Mouse (Mus musculus): ENCODE data around the gene Ptprn2. TPM values are rescaled to one million over a fixed set of nuclear protein-coding genes. Genes with fewer than 3 reads are reported as not detected.

Gene Ptprn2
- polyA plus RNA-seq, 1 experiment from 2014 or later = 22.1 TPM

DNA sequence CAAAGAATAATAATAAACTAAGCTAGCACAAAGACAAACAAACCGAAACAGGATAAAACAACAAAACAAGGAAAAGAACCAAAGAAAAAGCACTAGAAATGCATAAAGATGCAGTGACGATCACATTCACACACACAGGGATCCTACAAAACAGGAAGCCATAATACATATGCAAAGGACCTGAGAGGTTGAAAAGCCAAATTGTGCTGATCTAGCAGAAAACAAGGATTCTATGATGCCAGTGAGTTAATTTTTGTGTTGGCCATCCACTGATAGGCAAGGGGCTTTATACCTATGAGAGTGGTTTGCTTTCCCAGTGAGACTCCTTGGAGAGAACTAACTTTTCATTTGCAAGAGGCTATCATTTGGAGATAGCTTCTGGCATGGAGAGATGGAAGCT is 204.3 kb downstream of the Ptprn2 start:
- Histone ChIP-seq H3K27me3 (replicated peaks) (no peaks in the 10 kb centered on the region), H3K4me1 (no peaks in the 10 kb centered on the region), H3K4me2 (no peak overlapping the region), H3K9ac (no peak overlapping the region), H3K36me3 (replicated peaks) (no peaks in the 10 kb centered on the region), H3K27ac (no peak overlapping the region), H3K4me3 (no peak overlapping the region), H3K9me3 (no peaks in the 10 kb centered on the region)
- 85% methylated on average over 2 of the region's 2 CpGs for WGBS
- ATAC-seq (replicated peaks) = no peak

DNA sequence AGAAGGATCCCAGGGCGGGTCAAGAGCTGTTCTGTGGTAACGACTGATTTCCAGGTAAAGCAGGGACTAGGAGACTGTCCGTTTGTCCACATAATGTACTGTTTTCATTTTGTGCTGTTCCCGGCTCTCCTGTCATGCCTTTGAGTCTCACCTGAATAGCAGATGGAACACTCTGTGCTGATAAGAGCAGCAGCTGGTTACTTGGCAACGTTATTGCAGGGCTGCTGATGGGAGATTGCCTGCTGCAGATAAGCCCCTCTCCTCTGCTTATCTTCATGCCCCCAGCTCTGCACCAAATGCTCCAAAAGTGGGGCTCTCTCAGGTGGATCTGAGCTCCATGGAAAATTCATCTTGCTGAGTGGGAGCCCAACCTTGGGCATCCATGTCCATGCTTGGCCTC is 224.0 kb downstream of the Ptprn2 start:
- peak; percentile 43; the same call in 1 of the 2 replicates for ATAC-seq (replicated peaks)

DNA sequence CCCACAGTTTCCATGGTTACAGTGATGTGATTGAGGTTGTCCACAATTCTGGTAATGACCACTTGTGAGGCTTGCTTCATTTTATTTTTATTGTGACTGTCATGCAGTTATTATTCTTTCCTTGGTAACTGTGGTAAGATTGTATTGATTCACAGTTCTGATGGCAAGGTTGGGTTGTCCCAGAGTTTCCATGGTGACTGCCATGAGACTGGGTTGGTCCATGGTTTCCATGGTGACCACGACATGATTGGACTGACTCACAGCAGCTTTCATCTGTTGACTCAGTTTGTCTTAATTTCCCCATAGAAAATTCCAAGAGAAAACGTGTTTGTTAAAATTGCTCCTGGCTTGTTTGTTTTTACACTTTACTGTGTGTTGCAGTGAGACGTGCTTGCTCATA is 225.2 kb downstream of the Ptprn2 start:
- H3K9ac ChIP-seq = no peak overlapping the region
- 54% methylated on average over 3 of the region's 3 CpGs for WGBS
- no peaks in the 10 kb centered on the region for H3K9me3 ChIP-seq
- H3K27me3 ChIP-seq (replicated peaks) = no peaks in the 10 kb centered on the region
- peak; percentile 65; the same call in 1 of the 2 replicates for ATAC-seq (replicated peaks)
- H3K4me1 ChIP-seq = peaks cover 15% of the 10 kb centered on the region; the same call in 1 of the 2 replicates
- H3K27ac ChIP-seq = peak overlapping the region; percentile 55
- no peaks in the 10 kb centered on the region for H3K36me3 ChIP-seq (replicated peaks)
- H3K4me2 ChIP-seq = no peak overlapping the region
- H3K4me3 ChIP-seq = no peak overlapping the region

More for the DNA sequence above, 224.0 kb downstream of the Ptprn2 start:
- peaks cover 15% of the 10 kb centered on the region; the same call in 1 of the 2 replicates for H3K4me1 ChIP-seq
- peak overlapping the region; percentile 65 for H3K27ac ChIP-seq
- H3K27me3 ChIP-seq (replicated peaks) = no peaks in the 10 kb centered on the region
- no peak overlapping the region for H3K4me2 ChIP-seq
- 67% methylated on average over 5 of the region's 5 CpGs for WGBS
- H3K4me3 ChIP-seq = no peak overlapping the region
- H3K9ac ChIP-seq = no peak overlapping the region
- H3K36me3 ChIP-seq (replicated peaks) = no peaks in the 10 kb centered on the region
- no peaks in the 10 kb centered on the region for H3K9me3 ChIP-seq

DNA sequence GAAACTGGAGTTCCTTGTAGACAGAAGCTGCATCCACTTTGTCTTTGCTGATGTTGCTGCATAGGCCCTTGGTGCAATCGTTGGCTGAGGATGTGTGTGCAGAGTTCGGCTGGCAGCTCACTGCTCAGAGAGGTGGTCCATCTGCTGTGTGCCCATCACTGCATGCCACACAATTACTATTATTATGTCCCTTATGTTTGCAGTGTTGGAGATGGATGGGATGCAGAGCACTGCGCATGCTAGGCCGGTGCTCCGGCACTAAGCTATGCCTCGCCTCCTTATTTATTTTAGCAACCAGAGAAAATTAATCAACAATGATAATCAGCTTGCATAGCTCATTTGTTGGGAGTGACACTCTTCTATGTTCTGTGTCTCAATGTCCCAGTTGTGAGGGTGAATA is 225.6 kb downstream of the Ptprn2 start:
- Histone ChIP-seq H3K9ac (no peak overlapping the region), H3K36me3 (replicated peaks) (no peaks in the 10 kb centered on the region), H3K9me3 (no peaks in the 10 kb centered on the region), H3K27ac (peak overlapping the region; percentile 55), H3K4me1 (peaks cover 15% of the 10 kb centered on the region; the same call in 1 of the 2 replicates), H3K4me2 (no peak overlapping the region), H3K4me3 (no peak overlapping the region), H3K27me3 (replicated peaks) (no peaks in the 10 kb centered on the region)
- peak; percentile 28; the same call in 1 of the 2 replicates for ATAC-seq (replicated peaks)
- 85% methylated on average over 6 of the region's 6 CpGs for WGBS

DNA sequence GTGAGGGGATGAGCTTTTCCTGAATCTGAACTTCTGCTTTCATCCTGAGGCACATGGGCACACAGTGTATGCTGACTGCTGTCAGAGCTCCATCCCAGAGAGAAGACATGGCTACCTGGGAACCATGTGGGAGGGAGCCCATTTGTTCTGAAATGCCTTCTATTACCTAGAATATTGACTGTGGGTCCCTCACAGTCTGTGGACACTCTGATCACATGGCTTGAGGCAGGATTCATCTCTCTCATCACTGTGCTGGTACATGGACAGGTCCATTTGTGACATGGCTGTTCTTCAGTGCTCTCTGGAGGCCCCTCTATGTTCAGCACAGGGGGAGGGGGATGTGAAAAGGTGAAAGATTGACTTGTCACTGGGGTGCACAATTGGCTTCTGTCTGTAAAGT is 227.6 kb downstream of the Ptprn2 start:
- no peak overlapping the region for H3K4me2 ChIP-seq
- peaks cover 15% of the 10 kb centered on the region; the same call in 1 of the 2 replicates for H3K4me1 ChIP-seq
- H3K9ac ChIP-seq = no peak overlapping the region
- H3K27me3 ChIP-seq (replicated peaks) = no peaks in the 10 kb centered on the region
- no peaks in the 10 kb centered on the region for H3K9me3 ChIP-seq
- H3K4me3 ChIP-seq = no peak overlapping the region
- H3K27ac ChIP-seq = no peak overlapping the region
- H3K36me3 ChIP-seq (replicated peaks) = no peaks in the 10 kb centered on the region
- ATAC-seq (replicated peaks) = no peak

DNA sequence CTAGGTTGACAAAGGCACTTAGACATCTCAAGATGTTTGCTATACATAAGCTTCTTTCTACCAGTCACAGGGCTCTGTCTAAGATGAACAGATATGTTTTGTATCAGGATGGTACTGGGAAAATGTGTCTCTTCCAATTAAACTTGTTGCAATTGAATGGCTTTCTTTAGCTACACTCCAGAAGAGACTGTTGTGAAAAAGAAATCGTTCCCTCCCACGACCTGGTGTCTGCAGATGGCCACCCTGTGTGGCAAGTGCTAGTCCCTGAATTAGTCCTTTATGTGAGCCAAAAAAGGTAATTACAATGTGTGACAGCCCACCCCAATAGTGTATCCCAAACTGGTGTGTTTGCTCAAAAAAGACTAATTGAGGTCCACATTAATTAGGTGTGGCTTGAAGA is 235.5 kb downstream of the Ptprn2 start:
- no peaks in the 10 kb centered on the region for H3K27me3 ChIP-seq (replicated peaks)
- H3K9ac ChIP-seq = no peak overlapping the region
- H3K4me2 ChIP-seq = no peak overlapping the region
- H3K9me3 ChIP-seq = no peaks in the 10 kb centered on the region
- no peak overlapping the region for H3K4me3 ChIP-seq
- no peaks in the 10 kb centered on the region for H3K4me1 ChIP-seq
- H3K27ac ChIP-seq = no peak overlapping the region
- H3K36me3 ChIP-seq (replicated peaks) = no peaks in the 10 kb centered on the region
- ATAC-seq (replicated peaks) = no peak
- 61% methylated on average over 2 of the region's 2 CpGs for WGBS

DNA sequence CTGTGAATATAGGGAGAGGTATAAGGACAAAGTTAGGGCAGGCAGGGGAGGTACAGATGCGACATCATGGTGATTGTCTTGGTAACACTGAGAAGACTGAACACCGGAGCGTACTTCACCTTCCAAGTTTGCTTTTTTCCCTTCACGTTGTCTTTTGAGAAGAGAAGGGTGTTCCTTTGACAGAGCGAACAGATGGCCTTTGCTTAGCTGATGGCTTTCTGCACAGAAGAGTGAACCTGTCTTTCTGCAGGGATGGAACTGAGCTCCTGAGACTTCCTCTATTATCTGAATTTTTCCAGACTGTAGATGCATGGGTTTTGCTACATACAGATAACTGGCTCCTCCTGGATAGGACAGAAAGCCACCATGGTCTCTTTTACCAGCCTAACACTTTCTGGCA is 254.6 kb downstream of the Ptprn2 start:
- no peaks in the 10 kb centered on the region for H3K36me3 ChIP-seq (replicated peaks)
- no peaks in the 10 kb centered on the region for H3K4me1 ChIP-seq
- ATAC-seq (replicated peaks) = no peak
- H3K27ac ChIP-seq = no peak overlapping the region
- no peak overlapping the region for H3K9ac ChIP-seq
- no peaks in the 10 kb centered on the region for H3K27me3 ChIP-seq (replicated peaks)
- H3K9me3 ChIP-seq = no peaks in the 10 kb centered on the region
- H3K4me2 ChIP-seq = no peak overlapping the region
- no peak overlapping the region for H3K4me3 ChIP-seq
- 84% methylated on average over 5 of the region's 5 CpGs for WGBS

DNA sequence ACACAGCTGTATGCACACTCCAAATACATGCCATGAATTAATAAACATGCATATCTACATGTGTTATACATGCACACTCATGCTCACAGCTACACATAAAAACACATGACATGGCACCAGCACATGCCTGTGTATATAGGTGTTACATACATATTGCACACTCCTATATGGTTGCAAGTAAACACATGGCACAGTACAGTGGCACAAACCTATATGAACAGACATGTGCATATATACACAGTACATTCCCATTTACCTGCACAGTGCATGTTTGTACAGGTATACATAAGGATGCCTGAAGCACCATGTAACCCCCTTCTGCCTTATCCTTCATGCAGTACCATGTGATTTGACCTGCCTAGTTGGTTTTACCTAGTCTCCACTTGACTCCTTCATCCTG is 255.8 kb downstream of the Ptprn2 start:
- H3K36me3 ChIP-seq (replicated peaks) = no peaks in the 10 kb centered on the region
- no peak overlapping the region for H3K27ac ChIP-seq
- ATAC-seq (replicated peaks) = no peak; the same call in 1 of the 2 replicates
- no peaks in the 10 kb centered on the region for H3K27me3 ChIP-seq (replicated peaks)
- H3K4me3 ChIP-seq = no peak overlapping the region
- no peaks in the 10 kb centered on the region for H3K4me1 ChIP-seq
- no peaks in the 10 kb centered on the region for H3K9me3 ChIP-seq
- H3K4me2 ChIP-seq = no peak overlapping the region
- no peak overlapping the region for H3K9ac ChIP-seq

DNA sequence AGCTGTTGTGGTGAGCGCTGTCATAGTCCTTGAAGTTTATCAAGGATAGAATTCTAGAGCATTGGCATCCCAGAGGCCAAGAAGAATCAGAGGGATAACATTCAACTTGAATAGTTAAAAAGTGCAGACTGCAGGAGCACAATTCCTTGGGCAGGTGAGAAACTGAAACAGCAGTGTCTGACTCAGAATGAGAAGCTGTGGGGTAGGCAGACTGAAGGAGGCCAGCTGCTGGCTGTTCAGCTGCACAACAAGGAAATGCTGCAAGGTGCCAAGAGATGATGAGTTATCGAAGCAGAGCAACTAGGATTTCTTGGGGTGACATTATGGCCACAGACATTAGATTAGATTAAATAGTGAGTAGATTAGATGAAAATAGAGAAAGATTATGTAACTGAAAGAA is 260.9 kb downstream of the Ptprn2 start:
- Histone ChIP-seq H3K9ac (no peak overlapping the region), H3K4me2 (no peak overlapping the region), H3K27ac (no peak overlapping the region), H3K4me3 (no peak overlapping the region), H3K36me3 (replicated peaks) (no peaks in the 10 kb centered on the region), H3K27me3 (replicated peaks) (no peaks in the 10 kb centered on the region), H3K4me1 (no peaks in the 10 kb centered on the region), H3K9me3 (no peaks in the 10 kb centered on the region)
- 88% methylated on average over 2 of the region's 2 CpGs for WGBS
- ATAC-seq (replicated peaks) = no peak

DNA sequence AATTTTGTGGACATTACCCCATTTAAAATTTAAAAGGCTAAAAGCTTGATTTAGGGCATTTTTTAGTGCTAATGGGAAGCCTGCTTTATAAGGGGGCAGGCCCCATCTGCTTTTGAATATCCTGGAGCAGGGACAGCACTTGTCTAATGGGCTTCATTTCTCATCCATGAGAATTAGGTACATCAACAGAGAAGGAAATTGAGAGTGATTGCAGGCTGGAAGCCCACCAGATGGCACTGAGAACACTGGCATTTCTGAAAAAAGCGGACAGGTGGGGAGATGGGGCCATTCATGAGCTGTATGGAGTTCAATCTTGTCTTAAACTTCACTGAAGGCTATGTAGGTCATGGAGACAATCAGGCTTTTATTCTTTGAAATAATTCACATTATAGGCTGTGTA is 267.3 kb downstream of the Ptprn2 start:
- WGBS = 89% methylated on average over 1 of the region's 1 CpGs
- H3K9me3 ChIP-seq = no peaks in the 10 kb centered on the region
- no peak overlapping the region for H3K4me3 ChIP-seq
- no peak overlapping the region for H3K9ac ChIP-seq
- no peak for ATAC-seq (replicated peaks)
- H3K36me3 ChIP-seq (replicated peaks) = no peaks in the 10 kb centered on the region
- H3K4me2 ChIP-seq = no peak overlapping the region
- no peaks in the 10 kb centered on the region for H3K27me3 ChIP-seq (replicated peaks)
- H3K27ac ChIP-seq = no peak overlapping the region
- H3K4me1 ChIP-seq = no peaks in the 10 kb centered on the region

DNA sequence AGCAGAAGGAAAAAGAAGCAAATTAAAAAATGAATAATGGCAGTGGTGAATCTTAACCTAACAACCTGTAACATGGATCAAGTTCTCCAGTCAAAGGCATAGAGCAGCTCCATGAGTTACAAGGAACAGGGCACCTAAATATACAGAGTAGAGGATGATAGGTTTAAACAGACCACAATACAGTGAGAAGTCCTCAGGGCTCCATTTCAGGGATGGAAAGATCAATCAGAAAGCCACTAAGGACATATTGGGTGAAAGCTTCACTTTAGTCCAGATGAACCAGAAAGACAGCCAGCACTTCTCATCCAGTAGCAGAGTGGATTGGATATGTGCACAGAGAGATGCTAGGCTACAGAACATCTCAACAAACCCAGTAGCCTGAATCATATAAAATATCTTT is 278.4 kb downstream of the Ptprn2 start:
- H3K9me3 ChIP-seq = no peaks in the 10 kb centered on the region
- no peaks in the 10 kb centered on the region; the same call in 1 of the 2 replicates for H3K4me1 ChIP-seq
- ATAC-seq (replicated peaks) = no peak
- H3K27me3 ChIP-seq (replicated peaks) = no peaks in the 10 kb centered on the region
- H3K4me3 ChIP-seq = no peak overlapping the region
- H3K27ac ChIP-seq = no peak overlapping the region
- H3K4me2 ChIP-seq = no peak overlapping the region
- no peaks in the 10 kb centered on the region for H3K36me3 ChIP-seq (replicated peaks)
- no peak overlapping the region for H3K9ac ChIP-seq

DNA sequence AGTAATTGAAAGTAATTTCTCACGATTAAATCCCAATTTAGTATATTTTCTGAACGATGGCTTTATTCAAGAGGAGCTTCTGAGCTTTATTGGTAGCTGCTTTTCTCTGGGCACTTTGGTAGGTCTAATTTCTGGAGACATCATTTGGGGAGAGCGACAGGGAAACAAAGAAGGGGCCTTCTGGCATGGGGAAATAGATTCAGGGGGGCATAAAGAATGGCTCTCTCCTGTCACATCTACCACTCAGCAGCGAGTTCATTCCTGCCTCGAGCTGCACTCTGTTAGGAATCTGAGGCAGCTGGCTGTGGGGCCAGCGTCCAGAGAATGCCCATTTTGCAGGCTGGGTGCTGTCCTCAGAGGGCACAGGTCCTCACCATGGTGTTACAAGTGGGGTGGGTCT is 285.4 kb downstream of the Ptprn2 start:
- H3K27ac ChIP-seq = no peak overlapping the region
- no peak overlapping the region for H3K4me3 ChIP-seq
- H3K4me1 ChIP-seq = peaks cover 6% of the 10 kb centered on the region; the same call in 1 of the 2 replicates
- H3K9me3 ChIP-seq = no peaks in the 10 kb centered on the region
- H3K4me2 ChIP-seq = no peak overlapping the region
- H3K27me3 ChIP-seq (replicated peaks) = no peaks in the 10 kb centered on the region
- 63% methylated on average over 6 of the region's 6 CpGs for WGBS
- no peak for ATAC-seq (replicated peaks)
- H3K36me3 ChIP-seq (replicated peaks) = no peaks in the 10 kb centered on the region
- no peak overlapping the region for H3K9ac ChIP-seq

DNA sequence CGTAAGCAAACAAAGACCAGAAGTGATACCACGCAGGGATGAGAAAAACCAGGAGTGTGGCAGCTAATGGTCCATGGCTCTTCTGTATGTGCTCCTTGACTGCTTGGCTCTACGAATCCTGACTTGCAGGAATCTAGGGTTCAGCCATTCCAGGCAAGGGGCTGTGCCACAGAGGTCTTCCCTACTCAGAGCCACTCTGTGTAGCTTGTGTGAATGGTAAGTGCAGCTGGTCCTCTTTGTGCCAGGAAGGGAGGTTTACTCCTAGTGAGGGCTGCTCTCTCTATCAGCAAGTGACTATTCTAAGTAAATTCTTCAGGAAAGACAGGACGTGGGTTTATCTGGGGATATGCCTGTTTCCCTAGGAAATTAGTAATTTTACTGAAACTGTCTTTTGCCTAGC is 286.0 kb downstream of the Ptprn2 start:
- WGBS = 72% methylated on average over 4 of the region's 4 CpGs
- Histone ChIP-seq H3K27me3 (replicated peaks) (no peaks in the 10 kb centered on the region), H3K36me3 (replicated peaks) (no peaks in the 10 kb centered on the region), H3K4me3 (no peak overlapping the region), H3K9me3 (no peaks in the 10 kb centered on the region), H3K27ac (no peak overlapping the region), H3K9ac (no peak overlapping the region), H3K4me1 (peaks cover 6% of the 10 kb centered on the region; the same call in 1 of the 2 replicates), H3K4me2 (no peak overlapping the region)
- no peak for ATAC-seq (replicated peaks)

Measured in midbrain, embryonic 15.5 days (tissue).